Mouse (Mus musculus): Measurements from ENCODE around the gene Ryr2.

DNA sequence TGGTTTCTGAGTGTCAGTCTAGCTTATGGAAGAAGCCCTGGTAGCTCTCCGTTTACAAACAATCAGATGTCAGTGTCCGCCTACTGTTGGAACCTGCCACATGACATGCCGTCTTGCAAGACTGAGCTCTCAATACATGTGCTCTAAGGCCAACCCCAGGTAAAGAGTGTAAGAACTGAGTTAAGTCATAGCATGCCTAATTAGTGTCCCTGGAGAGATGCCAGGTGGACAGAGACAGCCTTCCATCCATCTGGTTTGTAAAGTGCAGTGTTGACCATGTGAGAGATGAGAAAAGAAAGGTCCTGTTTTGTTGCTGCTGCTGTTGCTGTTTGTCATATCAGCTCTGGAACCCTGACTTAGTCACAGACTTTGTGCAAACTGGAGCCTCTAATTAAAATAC is 178.0 kb downstream of the Ryr2 start:
- TF ChIP-seq POLR2A (IDR thresholded peaks at IDR 0.05; ENCODE audit: low read depth, low read length) (no peak), CTCF (conservative IDR thresholded peaks at IDR 0.05; ENCODE audit: insufficient read depth, insufficient read length, low read depth, low read length) (no peak)

All from kidney, adult 2 months (tissue).